Mouse (Mus musculus) ES-E14 (cell line): ENCODE data around the gene Gmfb.

Source experiments
- CHD2 ChIP-seq: IDR thresholded peaks from 2 replicates; pipeline ENCODE4 v1.6.1; 2014; ENCODE audit warnings: mild to moderate bottlenecking, low read depth, low read length, inconsistent platforms
- MAFK ChIP-seq: IDR thresholded peaks from 2 replicates; pipeline ENCODE4 v1.6.1; 2014; ENCODE audit warnings: mild to moderate bottlenecking, low read depth, low read length, inconsistent platforms; ENCODE audit not compliant: insufficient read depth
- ZC3H11A ChIP-seq: IDR thresholded peaks from 2 replicates; pipeline ENCODE4 v1.6.1; 2012; ENCODE audit warnings: low read depth, mild to moderate bottlenecking, inconsistent platforms, low read length, borderline replicate concordance
- ZNF384 ChIP-seq: IDR thresholded peaks from 2 replicates; pipeline ENCODE4 v1.6.1; 2012; ENCODE audit warnings: low read depth, low read length, inconsistent platforms

DNA sequence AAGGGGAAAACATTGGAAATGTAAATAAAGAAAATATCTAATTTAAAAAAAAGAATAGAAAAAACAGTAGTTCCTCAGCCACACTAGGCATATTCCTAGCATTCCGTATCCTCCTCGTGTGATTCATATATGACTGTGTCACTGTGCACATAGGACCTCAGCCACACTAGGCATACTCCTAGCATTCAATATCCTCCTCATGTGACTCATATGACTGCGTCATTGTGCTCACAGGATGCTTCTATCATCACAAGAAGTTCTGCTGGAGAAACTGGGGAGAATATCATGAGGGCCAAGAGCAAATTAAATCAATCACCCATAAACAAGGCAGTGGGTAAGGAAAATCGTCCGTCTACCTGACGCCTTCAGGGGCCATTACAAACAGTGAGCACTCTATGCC, 31.3 kb downstream of the Gmfb start:
- no peak for TF ChIP-seq CHD2
- TF ChIP-seq ZC3H11A: no peak
- no peak for TF ChIP-seq MAFK
- TF ChIP-seq ZNF384: no peak
